Mouse (Mus musculus) liver, embryonic 14.5 days (tissue): ENCODE measurements at regions not wholly inside any gene's neighbourhood (a gene's known extent, or its start where the extent isn't known, plus 50 kb on each side); places are given as distances from the start of the nearest gene placed in this dataset.
A peak's percentile ranks its signal among the peaks of the same experiment; 100 is the strongest.

Experiments
- ATAC-seq: fragments of 200-750 bp; cut with Nextera tagmentation; 2 replicates; pipeline ENCODE4 v1.8.0; 2017; ENCODE audit warnings: moderate number of reproducible peaks, mild to moderate bottlenecking, moderate library complexity; ENCODE audit not compliant: insufficient read depth
- DNase-seq, 3 experiments: peaks; one replicate each; pipeline ENCODE4 v3.0.0-alpha.2; 2012 to 2013; ENCODE audit warnings: low read depth in 3 of 3, low spot score in 3 of 3
- H3K27ac ChIP-seq: fragments of 300-500 bp; sonication (generic); 2 replicates; pipeline ENCODE4 v1.5.1; 2014; ENCODE audit warnings: moderate library complexity, mild to moderate bottlenecking, control low read depth, inconsistent platforms
- H3K27me3 ChIP-seq: fragments of 300-500 bp; sonication (generic); 2 replicates; pipeline ENCODE4 v1.6.1; 2014; ENCODE audit warnings: mild to moderate bottlenecking, low read length, moderate library complexity; ENCODE audit not compliant: control insufficient read depth, insufficient read depth
- H3K36me3 ChIP-seq: fragments of 300-500 bp; sonication (generic); replicated peaks from 2 replicates; pipeline ENCODE4 v1.6.1; 2014; ENCODE audit warnings: low read depth; ENCODE audit not compliant: control insufficient read depth, insufficient read depth
- H3K4me1 ChIP-seq, 2 experiments: fragments of 200-500 bp in 1 of 2; fragments of 300-500 bp in 1 of 2; sonication (generic) in 1 of 2; replicated peaks; 2 replicates each; pipeline ENCODE4 v1.6.1; 2012 to 2014; ENCODE audit warnings: antibody characterized with exemption in 1 of 2, inconsistent platforms in 1 of 2, low read length in 1 of 2; ENCODE audit not compliant: control insufficient read depth in 2 of 2, insufficient read depth in 2 of 2
- H3K4me2 ChIP-seq: fragments of 300-500 bp; sonication (generic); 2 replicates; pipeline ENCODE4 v1.6.1; 2014; ENCODE audit warnings: low read depth, mild to moderate bottlenecking, control low read depth, moderate library complexity
- H3K4me3 ChIP-seq, 2 experiments: fragments of 200-500 bp in 1 of 2; fragments of 300-500 bp in 1 of 2; sonication (generic) in 1 of 2; 2 replicates each; pipeline ENCODE4 v1.5.1; 2012 to 2014; ENCODE audit warnings: low read depth in 2 of 2, low read length in 2 of 2, mild to moderate bottlenecking in 2 of 2, control low read depth in 1 of 2, inconsistent platforms in 1 of 2, moderate library complexity in 1 of 2; ENCODE audit not compliant: insufficient read depth in 1 of 2
- H3K9ac ChIP-seq: fragments of 300-500 bp; sonication (generic); replicated peaks from 2 replicates; pipeline ENCODE4 v1.6.1; 2014; ENCODE audit warnings: mild to moderate bottlenecking, control low read depth, moderate library complexity
- H3K9me3 ChIP-seq: fragments of 300-500 bp; sonication (generic); 2 replicates; pipeline ENCODE4 v1.6.1; 2016; ENCODE audit warnings: low read length, mixed read lengths; ENCODE audit not compliant: control insufficient read depth
- CTCF ChIP-seq: IDR thresholded peaks from 2 replicates; pipeline ENCODE4 v1.5.1; 2016; ENCODE audit warnings: antibody characterized with exemption, low read depth, control low read depth
- EP300 ChIP-seq: IDR thresholded peaks from 2 replicates; pipeline ENCODE4 v1.6.1; 2016; ENCODE audit warnings: antibody characterized with exemption, low read depth
- WGBS: fragments of 180-500 bp; shearing (Covaris S2); extraction: QIAGEN DNeasy Blood & Tissue Kit; methylation state at CpG from one replicate; pipeline ENCODE4 v1.1.7; 2014; ENCODE audit not compliant: insufficient replicate concordance; 5-methylcytosine and 5-hydroxymethylcytosine counted together

DNA sequence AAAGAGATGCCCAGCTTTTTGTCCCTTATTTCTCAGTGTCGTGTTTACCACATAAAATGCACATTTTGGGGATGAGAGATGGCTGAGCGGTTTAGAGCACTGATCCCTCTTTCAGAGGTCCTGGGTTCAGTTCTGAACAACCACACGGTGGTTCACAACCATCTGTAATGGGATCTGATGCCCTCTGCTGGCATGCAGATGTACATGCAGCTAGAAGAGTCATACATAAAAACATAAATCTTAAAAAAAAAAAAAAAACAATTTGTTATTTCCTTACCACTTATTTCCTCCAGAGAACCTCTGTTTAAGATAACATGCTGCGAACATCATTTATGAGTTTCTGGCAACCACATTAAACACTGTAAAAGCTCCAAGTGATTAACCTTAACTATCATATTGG lies 149.0 kb upstream of the Slco3a1 start:
- Histone ChIP-seq H3K36me3 (no peaks in the 10 kb centered on the region), H3K27me3 (no peaks in the 10 kb centered on the region), H3K4me2 (no peak overlapping the region), H3K9ac (no peak overlapping the region), H3K27ac (no peak overlapping the region), H3K9me3 (no peaks in the 10 kb centered on the region), H3K4me3 (no peak overlapping the region), H3K4me1 (no peaks in the 10 kb centered on the region)
- 46% methylated on average over 4 of the region's 4 CpGs for WGBS
- TF ChIP-seq EP300 (no peak), CTCF (peak; percentile 21; the same call in 1 of the 2 replicates)
- DNase-seq (no peak), ATAC-seq (no peak)

DNA sequence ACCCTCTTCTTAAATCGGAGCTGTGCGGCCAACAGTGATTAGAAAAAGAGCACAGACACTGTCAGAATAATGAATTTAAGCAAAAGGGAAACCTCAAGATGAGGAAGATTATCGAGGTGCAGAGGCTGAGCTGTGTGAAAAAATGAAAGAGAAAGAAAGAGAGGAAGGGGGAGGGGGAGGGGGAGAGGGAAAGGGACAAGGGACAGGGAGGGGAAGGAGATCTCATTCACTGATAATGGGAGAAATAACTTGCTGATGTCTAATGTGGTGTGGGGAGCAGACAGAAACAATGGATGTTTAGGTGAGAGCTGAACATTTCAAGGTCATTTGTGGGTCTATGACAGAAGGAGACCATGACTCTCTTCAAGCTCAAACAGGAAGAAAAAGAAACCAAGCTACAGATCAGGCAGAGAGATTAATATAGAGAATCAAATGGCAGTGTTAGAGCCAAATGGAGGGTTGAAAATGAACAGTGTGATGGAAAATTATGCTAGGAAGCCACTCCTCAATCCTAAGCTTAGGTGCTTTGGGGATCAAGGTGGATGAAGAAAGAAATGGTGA lies 143.3 kb upstream of the Slco3a1 start:
- DNase-seq, result no peak
- Histone ChIP-seq H3K4me2 (no peak overlapping the region), H3K36me3 (no peaks in the 10 kb centered on the region), H3K27me3 (no peaks in the 10 kb centered on the region), H3K9me3 (no peaks in the 10 kb centered on the region), H3K4me1 (no peaks in the 10 kb centered on the region), H3K9ac (no peak overlapping the region), H3K4me3 (no peak overlapping the region), H3K27ac (no peak overlapping the region)
- TF ChIP-seq EP300 (no peak), CTCF (no peak)
- 30% methylated on average over 3 of the region's 3 CpGs for WGBS
- ATAC-seq, result no peak

- ATAC-seq (no peak), DNase-seq (no peak)
- Histone ChIP-seq H3K4me2 (no peak overlapping the region), H3K9ac (no peak overlapping the region), H3K36me3 (no peaks in the 10 kb centered on the region), H3K27me3 (no peaks in the 10 kb centered on the region), H3K9me3 (no peaks in the 10 kb centered on the region), H3K27ac (no peak overlapping the region), H3K4me3 (no peak overlapping the region), H3K4me1 (no peaks in the 10 kb centered on the region)
- WGBS, result 65% methylated on average over 4 of the region's 4 CpGs
- no peak for TF ChIP-seq CTCF
- no peak for TF ChIP-seq EP300
These were observed 141.7 kb upstream of the Slco3a1 start for GRCm38 (mm10) chr7:74696286-74696685.

DNA sequence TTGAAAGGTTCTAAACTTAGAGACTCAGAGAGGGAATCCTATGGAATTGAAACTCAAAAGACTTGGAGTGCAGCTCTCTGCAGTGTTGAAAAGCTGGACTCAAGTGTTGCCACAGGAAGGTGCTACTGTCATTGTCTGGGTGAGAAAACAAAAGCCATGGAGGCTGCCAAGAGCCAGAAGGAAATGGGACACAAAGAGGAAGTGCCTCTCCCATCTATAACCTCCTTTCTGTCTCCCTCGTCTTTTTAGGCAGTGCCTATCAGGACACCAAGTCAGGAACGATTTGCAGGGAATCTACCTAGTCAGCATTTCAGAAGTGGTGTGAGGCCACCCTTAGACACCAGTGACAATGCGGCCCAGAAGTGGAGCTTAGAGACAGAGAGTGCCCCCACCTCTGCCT lies 138.5 kb upstream of the Slco3a1 start:
- H3K4me3 ChIP-seq, result no peak overlapping the region
- no peak overlapping the region for H3K9ac ChIP-seq
- no peak overlapping the region for H3K4me2 ChIP-seq
- H3K4me1 ChIP-seq, result no peaks in the 10 kb centered on the region
- ATAC-seq, result no peak
- no peak for TF ChIP-seq EP300
- TF ChIP-seq CTCF, result no peak
- no peaks in the 10 kb centered on the region for H3K27me3 ChIP-seq
- no peaks in the 10 kb centered on the region for H3K9me3 ChIP-seq
- no peak overlapping the region for H3K27ac ChIP-seq
- DNase-seq, result no peak
- H3K36me3 ChIP-seq, result no peaks in the 10 kb centered on the region
- 19% methylated on average over 3 of the region's 3 CpGs for WGBS

- ATAC-seq (no peak), DNase-seq (no peak)
- no peak overlapping the region for H3K4me2 ChIP-seq
These were observed 136.1 kb upstream of the Slco3a1 start for GRCm38 (mm10) chr7:74690706-74691105.

More at GRCm38 (mm10) chr7:74690706-74691105, 136.1 kb upstream of the Slco3a1 start:
- no peaks in the 10 kb centered on the region for H3K36me3 ChIP-seq
- no peak overlapping the region for H3K27ac ChIP-seq
- no peak overlapping the region for H3K9ac ChIP-seq
- H3K9me3 ChIP-seq, result no peaks in the 10 kb centered on the region
- H3K4me3 ChIP-seq, result no peak overlapping the region
- no peaks in the 10 kb centered on the region for H3K27me3 ChIP-seq
- TF ChIP-seq CTCF (no peak), EP300 (no peak)
- no peaks in the 10 kb centered on the region for H3K4me1 ChIP-seq
